Mouse (Mus musculus) ovary, adult 2 months (tissue): ENCODE results near the gene Oxct2a. TPM values are rescaled to one million over a fixed set of nuclear protein-coding genes. Genes with fewer than 3 reads are reported as not detected.

Experiments
- polyA plus RNA-seq: library from polyadenylated mRNA; depleted of rRNA; stranded (reverse); fragments of >200 nt; gene quantifications from 2 replicates; pipeline ENCODE4 v1.2.3, GENCODE M21; 2012; rRNA removed

Oxct2a gene
- polyA plus RNA-seq, result 0.16 TPM in 1 of 2 replicates, not detected in the other

DNA sequence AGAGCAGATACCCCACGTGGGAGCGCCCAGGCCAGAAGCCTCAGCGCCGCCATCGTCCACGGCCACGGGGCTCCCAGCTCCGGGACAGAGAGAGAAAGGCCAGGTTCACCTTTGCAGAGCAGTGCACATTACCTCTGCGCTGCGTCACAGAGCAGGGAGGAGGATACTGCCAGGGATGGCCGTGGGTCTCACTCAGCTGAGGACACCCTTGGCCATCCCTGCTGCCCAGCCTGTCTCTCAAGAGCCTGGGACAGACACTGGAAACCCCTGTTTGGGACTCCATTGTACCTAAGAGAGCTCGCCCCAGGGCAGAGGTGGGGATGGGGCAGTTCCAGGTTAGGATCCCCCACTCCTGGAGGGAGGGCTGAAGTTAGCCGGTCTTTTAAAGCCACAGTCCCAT is at the start of gene Oxct2a:
Gene Oxct2a (minus strand): TSS at position 101 of the 400 bp plus-strand sequence.

DNA sequence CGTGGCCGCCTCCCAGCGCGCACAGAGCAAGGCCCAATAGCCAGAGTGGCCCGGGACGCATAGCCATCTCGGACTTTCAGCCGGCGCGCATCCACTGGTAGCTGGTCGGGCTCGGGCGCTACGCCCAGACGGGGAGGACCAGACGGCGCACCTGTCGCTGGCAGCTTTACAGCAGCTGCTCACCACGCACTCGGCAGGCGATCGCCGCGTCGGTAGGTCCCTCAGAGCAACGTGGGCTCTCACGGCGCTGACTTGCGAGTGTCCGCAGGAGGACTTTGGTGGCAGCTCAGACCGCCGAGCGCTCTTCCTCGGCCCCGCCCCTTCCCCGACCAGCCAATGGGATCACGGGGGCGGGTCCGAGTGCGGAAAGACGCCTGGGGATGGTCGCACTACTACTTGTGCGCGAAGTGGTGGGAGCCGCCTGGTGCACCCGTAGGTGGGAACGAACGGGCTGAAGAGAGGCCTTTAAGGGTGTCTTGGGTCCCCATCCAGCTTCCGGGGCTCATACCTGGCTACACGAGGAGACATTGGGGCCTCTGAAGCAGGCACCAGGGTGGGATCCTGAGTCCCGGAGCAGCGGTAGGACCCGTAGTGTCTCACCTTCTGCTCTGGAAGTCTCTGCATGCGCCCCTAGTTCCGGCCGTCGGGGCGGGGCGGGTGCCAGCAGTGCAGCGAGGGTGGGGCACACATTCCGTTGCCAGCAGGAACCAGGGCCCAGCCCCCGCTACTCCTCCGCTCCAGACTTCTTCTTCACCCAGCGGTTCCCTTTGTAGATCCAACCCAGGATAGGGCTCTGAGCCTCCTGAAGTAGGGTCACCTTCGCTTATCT is 19.4 kb upstream of the Oxct2a start, which contains the start of gene Bmp8a:
Gene Bmp8a (minus strand): TSS at position 611 of the 829 bp plus-strand sequence.

Other genes with a start within 250 kb of the Oxct2a start
- gene Bmp8b, start 218.5 kb downstream of the Oxct2a start, polyA plus RNA-seq, result 0.26 and 0.35 TPM in 2 replicates
- gene Oxct2b, start 207.4 kb downstream of the Oxct2a start, polyA plus RNA-seq, result not detected in 2 replicates
- 23.5 and 24.2 TPM in 2 replicates for gene Ppie, start 183.7 kb downstream of the Oxct2a start, polyA plus RNA-seq
- gene Hpcal4, start 140.4 kb downstream of the Oxct2a start, polyA plus RNA-seq, result 0.26 and 0.37 TPM in 2 replicates
- gene Nt5c1a, start 122.1 kb downstream of the Oxct2a start, polyA plus RNA-seq, result 0.71 and 0.81 TPM in 2 replicates
- 24.8 and 32.5 TPM in 2 replicates for gene Heyl, start 90.1 kb downstream of the Oxct2a start, polyA plus RNA-seq
- gene Pabpc4, start 61.3 kb downstream of the Oxct2a start, polyA plus RNA-seq, result 326 TPM in 2 replicates
- gene Bmp8a, start 19.6 kb upstream of the Oxct2a start, polyA plus RNA-seq, result 1.1 and 1.7 TPM in 2 replicates